Mouse (Mus musculus) cerebellum, adult 9-10 months (tissue): ENCODE data around the gene Gm38431.
A peak's percentile ranks its signal among the peaks of the same experiment; 100 is the strongest.
"Not testable (repeated sequence)": the region's sequence is repeated elsewhere in the genome, so short reads cannot be mapped to it uniquely, and the experiment has no call there.

Source experiments
- DNase-seq: peaks from one replicate; pipeline ENCODE4 v3.0.0; 2022

Gm38431 gene

DNA sequence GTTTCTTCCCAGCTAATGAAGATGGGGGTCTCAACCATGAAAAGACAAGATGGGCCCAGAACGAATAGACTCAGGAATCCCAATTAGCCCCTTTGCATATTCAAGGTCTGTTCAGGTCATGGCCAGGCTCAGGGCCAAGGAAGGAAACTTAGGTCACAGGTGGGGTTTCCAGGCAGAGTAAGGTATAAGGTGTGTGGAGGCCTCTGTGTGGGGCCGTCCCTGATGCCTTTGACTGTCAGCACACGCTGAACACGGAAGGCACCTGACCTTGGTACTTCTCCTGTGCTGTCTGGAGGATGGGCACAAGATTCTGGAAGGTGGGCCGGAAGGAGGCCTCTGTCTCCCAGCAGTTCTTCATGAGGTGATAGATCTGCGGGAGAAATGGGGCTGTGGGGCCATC lies 13.0 kb upstream of the Gm38431 start:
- no peak for DNase-seq

DNA sequence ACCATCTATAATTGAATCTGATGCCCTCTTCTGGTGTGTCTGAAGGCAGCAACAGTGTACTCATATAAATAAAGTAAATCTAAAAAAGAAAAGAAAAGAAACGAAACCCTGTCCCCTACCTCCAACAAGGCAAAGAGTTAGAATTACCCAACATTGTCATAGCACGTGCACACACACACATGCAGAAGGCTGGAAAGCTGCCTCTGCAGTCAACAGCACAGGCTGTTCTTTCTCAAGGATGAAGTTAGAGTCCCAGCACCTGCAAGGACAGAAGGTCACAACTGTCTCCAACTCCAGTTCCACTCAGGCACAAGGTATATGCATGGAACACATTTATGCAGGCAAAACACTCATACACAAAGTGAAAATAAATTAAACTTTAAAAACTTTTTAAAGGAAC lies 10.3 kb upstream of the Gm38431 start:
- DNase-seq, result no peak

DNA sequence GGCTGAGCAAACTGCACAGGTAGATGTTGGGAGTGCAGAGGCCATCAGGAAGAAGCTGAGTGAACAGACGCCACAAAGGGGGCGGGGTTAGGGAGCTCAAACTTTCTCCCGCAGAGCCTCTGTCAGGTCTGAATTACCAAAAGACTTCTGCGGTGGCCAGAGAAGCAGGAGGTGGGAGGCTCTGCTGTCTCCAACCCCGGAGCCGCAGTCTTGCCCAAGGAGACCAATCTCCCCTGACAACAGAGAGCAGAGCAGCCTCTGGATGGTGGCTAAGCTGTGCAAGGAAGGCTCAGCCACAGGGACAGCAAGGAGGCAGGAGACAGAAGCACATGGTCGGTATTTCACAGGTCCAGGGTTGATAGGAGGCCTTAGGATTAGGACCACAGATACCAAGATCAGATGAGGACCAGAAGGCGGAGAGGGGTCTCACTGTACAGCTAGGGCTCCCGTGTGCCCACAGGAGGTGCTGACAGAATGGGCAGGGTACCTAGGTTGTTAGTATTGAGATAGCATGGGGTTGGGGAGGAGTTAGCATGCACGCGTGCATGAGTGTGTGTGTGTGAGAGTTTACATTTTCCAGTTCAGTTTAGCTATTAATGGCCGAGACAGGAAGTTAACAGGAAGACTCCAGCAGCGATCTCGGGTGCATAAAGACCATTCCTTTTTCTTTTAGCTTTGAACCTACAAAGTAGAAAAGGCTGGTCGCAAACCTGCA lies 8.8 kb upstream of the Gm38431 start:
- DNase-seq, result no peak

DNA sequence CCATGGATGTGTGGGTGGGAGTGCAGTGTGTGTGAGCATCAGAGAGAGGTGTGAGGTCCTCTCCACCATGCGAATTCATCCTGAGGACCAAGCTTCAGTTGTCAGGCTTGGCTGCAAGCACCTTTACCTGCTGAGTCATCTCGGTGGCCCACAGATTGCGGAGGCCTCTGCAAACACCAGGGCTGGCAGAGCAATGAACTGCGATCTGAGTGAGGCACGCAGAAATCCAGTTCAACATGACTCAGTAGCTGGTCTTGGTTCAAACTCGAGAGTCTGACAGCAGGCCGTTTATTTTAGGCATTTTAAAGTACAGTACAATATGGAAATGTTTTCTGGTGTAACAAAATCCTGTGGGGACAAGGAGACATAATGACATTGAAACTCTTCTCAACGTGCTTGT lies 6.0 kb upstream of the Gm38431 start:
- DNase-seq, result no peak

DNA sequence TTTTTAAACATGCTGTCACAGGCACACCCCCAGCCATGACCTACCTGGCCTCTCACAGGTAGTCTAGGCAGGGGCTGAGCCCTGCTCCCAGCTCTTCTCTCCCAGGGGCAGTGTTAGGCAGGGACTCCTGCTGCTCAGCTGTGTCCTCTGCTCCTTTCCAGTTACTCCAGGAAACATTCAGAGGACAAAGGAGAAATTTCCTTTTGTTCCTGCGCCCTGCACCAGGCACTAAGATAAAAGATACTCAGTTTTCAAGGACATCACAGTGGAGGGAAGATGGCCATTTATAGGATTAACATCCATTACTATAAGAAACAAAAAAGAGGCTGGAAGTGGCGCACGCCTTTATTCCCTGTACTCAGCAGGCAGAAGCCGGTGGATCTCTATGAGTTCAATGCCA lies 4.2 kb upstream of the Gm38431 start:
- DNase-seq, result no peak

DNA sequence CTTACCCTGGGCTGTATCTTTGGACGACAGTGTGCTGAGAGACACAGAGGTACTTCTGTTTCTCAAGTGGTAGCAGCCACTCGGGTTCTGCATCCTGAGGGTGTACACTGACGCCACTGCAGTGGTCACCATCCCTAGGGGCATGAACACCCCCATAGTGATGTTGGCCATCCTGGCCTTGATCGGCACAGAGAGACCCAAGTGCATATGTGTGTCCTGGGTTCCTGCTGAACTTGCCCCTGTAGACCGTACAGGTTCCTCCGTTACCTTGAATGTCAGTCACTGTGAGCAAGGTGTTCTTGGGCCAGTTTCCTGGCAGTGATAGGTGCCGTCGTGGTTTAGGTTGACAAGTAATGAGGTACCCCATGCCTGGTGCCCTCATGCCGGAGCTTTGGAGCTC lies 1.6 kb upstream of the Gm38431 start:
- peak; percentile 45 for DNase-seq

DNA sequence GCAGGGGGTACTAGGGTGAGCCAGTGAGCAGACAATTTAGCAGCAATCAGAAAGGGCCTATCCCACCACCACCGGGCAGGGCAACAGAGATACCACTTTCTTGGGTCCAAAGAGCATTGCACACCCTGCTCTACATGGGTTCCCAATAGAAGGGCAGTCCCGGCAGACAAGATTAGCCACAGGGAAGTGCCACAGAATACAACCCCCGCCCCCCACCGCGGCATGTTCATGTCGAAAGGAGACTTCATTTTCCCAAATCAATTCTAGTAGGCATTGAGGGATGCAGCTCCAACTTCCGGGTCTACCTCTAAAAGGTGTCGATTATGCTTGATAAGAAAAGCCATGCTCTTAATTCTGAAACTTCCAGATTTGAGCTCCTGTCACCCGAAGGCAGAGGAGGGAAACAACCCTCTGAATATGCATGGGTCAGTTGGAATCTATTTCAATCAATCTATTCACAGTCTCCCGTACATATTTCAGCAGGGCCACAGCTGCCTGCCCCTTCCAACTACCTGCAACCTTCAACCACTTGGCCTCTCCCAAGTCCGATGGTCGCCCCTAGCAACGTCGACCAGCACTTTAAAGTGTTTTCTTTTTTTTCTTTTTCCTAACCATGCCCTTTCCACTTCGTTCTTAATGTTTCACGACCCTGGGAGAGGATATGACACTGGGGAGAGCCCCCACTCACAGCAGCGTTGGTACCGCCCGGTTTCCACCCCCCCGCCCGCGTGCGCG lies 658 bp downstream of the Gm38431 start:
- peak; percentile 57 for DNase-seq

DNA sequence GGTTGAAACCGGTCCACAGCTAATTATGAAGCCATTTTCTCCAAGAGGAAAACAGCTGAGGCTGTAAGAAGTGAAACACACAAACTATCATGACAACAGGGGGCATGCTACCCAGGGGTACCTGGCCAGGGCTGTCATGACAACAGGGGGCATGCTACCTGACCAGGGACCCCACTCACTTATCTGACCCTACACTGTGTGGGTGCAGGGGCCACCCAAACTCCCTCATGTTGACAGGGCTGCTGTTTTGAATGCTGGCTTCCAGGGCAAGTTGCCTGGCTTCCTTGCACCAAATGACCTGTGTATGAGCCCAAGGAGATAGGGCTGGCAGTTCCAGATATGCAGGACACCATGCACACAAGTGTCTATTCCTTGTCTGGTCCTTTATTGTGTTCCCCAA lies 1.3 kb downstream of the Gm38431 start:
- DNase-seq, result peak; percentile 50

DNA sequence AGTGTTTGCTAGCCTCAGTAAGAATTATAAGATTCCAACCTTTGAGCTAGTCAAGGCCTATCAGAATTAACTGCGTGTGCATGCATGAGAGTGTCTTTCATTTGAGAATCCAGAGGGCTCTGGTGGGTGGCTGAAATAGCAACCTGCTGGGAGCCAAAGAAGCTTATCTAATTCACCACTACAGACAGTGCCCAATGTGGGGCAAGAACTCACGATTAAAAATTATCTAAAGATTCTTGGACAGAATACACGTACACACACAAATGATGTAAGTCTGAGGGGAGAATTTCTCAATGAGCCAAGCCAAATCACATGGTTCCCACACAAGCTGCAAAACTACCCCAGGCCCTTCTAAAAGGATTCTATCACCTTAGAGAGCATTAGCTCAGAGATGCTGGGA lies 8.5 kb downstream of the Gm38431 start:
- no peak for DNase-seq

DNA sequence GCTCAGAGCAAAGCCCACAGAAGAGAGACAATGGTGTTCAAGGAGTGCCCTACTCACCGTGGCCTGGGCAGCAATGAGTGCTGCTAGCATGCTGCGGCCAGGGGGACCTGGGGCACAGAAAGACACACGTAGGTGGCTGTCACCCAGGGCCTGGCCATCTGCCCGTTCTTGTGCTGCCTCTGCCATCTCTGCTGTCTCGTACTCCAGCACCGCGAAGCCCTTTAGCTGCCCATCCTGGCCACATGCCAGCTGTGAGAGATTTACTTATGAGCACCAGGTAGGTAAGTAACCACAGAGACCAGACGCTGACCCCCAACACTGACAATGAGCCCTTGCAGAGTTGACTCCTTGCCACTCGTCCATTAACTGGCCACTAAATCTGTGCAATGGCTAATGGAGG lies 10.7 kb downstream of the Gm38431 start:
- DNase-seq, result no peak

DNA sequence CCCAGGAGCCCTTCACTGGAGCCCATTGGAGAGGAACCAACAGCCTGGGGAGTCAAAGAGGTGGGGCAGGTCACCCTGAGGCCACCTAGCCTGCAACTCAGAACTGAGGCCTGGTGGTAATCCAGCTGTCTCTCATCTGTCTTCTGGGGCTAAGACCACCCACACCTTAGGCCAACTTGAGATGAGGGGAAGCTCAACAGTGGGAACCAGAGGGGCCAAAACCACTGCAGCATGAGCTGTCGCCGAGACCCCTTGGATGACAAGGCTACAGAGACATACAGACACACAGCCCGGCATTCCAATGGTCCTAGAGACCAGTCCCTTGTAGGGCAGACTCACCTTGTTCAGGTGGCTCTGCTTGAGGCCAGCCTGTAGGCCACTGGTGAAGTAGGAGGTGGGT lies 16.2 kb downstream of the Gm38431 start:
- no peak for DNase-seq

DNA sequence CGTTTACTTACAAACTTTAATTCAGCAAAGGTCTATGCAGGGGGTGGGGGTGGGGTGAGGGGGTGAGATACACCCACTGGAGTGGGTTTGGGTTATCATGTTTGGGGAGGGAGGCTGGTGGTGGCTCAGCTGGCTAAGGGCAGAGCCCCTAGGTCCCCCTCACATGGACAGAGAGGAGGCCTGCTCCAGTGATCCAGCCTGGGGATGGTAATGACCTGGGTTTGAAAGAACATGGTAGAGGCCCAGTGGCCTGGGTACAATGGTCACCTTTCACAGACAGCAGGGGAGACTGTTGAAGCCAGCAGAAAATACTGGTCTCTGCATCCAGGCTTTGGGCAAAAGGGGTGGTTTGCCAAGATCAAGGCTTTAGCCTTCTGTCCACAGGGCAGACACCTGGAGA lies 17.6 kb downstream of the Gm38431 start:
- DNase-seq, result no peak

DNA sequence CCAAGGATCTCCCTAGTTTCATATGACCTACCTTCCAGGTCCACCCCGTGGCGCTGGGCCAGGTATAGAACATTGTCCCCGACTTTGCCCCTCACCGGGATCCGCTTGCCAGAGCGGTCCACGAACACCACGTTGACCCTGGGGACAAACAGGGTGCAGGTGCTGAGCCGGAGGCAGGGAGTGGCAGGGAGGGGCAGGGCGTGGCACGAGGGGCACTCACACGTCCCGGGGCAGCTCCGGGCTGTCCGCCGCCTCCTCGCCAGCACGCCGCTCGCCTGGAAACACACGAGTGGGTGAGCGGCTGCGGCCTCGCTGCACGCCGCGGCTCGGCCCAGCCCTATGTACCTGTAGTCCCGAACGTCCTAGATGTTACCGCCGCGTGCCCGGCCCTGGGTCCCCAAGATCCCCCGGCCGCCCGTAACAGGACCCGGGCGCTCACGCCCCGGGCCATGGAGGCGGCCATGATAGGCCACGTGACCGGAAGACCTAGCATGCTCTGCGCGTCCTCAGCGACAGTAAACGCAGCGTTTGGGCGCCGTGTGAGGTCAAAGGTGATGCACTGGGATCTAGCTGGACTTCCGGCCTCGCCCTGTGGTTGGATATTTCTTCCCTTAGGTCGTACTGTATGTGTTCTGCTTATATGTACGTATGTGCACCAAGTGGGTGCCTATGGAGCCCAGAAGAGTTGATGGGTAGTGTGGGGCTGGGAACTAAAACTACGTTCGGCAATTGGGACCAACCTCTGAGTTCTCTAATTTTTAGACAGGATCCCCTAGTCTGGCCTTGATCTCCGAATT lies 18.6 kb downstream of the Gm38431 start, which contains the start of the genes Gm49373 and Fdx1l:
TSS of gene Gm49373 (minus strand) at position 53 of the 797 bp plus-strand sequence.
TSS of gene Fdx1l (minus strand) at position 571 of the 797 bp plus-strand sequence.
- peak; percentile 87 for DNase-seq

DNA sequence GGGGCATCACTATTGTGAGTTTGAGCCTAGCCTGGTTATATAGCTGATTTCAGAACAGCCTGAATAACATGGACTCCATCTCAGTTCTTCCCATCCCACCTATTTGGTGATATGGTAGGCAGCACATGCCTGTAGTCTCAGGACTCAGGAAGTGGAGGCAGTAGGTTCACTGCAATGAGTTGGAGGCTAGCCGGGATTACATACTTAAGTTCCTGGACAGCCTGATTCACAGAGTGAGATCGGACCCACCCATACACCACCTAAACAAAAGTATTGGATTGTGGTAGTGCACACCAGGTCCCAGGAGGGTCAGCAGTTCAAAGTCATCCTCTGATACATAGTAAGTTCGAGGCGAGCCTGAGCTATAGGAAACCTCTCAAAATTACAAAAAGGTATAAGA lies 19.2 kb downstream of the Gm38431 start:
- no peak for DNase-seq

DNA sequence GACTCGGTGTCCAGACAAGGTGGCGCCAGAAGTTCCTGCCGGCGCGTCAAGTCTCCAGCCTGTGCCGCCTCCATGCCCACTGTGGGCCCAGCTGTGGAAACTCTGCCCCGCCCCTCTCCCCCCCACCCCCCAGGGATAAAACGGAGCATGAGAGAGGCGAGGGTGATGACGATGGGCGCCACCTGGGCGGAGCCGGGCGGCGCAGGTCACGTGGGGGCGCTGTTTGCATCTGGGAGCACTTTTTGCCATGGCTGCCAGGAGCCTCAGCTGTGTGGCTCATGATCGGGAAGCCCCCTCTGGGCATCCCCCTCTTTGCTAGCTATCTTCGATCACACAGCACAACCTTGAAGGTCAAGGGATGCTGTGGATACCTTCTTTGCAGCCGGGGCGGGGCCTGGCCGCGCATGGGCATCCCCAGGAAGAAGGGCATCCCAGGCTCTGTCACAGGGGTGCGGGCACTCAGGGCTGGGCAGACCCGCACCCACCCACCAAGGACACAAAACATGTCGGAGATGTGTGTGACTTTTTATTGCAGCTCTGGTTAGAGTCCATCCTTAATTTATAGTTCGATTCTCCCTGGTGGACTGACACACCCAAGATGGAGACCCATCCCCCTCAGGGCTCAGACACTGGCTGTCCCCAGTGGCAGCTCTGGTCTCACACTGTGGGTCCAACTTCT lies 24.7 kb downstream of the Gm38431 start, which contains the start of gene Zglp1:
TSS of gene Zglp1 (minus strand) at position 88 of the 679 bp plus-strand sequence.
- no peak for DNase-seq

DNA sequence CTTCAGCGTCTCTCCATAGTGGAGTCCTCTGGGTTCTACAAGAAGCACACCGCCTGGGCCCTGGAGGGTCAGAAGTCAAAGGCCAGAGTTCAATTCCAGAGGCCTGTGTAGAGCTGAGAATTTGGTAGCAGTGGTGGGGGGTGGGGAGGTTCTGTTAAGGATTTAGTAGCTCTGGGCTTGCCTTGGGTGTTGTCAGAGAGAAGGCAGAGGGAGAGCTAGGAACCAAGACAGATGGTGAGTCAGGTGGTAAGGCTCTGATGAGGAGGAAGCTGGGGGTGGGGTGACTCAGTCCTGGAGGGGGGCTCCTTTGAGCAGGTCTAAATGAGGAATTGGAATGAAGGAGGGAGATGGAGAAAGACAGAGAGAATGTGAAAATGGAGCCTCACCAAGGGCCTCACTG lies 28.9 kb downstream of the Gm38431 start:
- DNase-seq, result no peak

DNA sequence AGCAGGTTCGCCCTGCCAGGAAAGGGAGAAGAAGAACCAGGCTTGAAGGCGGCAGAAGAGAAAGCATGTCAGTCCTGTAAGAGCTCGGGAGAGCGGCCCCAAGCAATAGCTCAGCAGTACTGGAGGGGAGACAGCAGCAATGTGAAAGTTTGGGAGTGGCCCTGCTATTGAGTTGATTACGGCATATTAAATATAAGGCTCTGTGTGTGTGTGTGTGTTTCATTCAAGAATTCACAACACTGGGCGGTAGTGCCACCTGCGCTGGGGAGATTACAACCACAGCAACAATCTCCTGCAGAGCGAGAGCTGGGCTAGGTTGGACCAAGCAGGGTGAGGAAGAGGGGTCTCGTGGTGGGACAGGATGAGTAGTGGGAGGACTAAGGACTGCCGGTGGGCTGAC lies 40.2 kb downstream of the Gm38431 start:
- no peak for DNase-seq

DNA sequence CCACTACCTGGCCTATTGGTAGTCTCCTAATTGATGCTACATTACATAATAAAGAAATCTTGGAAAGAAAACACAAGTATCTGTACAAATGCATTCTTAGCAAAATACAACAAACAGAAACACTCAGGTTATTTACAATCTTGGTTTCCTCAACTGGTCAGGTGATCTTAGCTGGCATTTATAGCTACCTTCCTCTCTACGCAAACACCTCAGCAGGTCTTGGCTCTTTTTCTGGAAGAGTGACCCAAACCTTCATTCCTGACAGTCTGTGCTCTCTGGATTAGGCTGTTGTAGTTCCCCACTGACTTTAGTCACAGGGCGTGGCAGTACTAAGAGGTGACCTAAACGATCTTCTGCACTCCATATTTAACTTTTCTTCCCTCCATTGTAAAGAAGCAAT lies 46.6 kb downstream of the Gm38431 start:
- no peak for DNase-seq

DNA sequence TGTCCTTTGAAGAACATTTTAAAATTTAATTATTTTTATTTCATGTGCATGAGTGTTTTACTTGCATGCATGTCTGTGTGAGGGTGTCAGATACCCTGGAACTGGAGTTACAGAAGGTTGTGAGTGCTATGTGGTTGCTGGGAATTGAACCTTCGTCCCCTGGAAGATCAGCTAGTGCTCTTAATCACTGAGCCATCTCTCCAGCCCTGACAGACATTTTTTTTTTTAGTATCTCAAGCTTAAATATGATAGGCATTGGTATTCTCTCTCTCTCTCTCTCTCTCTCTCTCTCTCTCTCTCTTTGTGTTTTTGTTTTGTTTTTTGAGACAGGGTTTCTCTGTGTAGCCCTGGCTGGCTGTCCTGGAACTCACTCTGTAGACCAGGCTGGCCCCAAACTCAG lies 47.0 kb downstream of the Gm38431 start:
- DNase-seq, result not testable (repeated sequence)

DNA sequence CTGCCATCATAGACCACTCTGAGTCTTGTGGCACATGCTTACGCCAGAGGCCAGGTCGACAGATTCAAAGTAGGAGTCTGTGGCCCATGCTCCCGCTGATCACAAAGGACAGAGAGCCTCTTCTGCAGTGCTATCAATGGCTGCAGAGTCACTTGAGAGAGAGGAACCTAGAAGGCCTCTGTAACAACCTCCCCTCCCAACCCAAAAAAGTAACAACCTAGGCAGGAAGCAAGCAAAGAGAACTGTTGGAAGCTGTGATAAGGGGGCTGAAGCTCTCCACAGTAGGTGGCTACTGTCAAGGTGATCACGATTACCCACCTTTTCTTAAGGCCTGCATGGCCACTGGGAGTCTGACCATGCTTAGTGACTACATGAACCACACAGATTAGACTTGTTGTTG lies 48.2 kb downstream of the Gm38431 start:
- no peak for DNase-seq

DNA sequence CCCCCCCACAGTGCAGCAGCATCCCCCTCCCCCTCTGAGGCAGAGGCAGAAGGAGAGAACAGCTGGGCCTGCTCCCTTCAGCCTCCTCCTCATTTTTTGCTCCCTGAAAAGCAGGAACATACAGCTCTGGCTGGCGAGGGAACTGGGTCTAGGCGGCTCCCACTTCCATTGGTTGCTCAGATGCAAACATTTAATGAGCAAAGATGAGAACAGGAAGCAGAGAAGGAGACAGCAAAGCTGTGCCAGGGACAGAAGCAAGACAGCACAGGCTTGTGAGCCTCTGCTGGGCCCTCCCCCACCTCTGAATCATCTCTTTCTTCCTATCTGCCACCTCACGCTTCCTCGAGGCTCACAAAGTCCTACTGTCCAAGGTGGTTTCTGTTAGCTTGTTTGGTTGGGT lies 50.5 kb downstream of the Gm38431 start:
- no peak for DNase-seq

DNA sequence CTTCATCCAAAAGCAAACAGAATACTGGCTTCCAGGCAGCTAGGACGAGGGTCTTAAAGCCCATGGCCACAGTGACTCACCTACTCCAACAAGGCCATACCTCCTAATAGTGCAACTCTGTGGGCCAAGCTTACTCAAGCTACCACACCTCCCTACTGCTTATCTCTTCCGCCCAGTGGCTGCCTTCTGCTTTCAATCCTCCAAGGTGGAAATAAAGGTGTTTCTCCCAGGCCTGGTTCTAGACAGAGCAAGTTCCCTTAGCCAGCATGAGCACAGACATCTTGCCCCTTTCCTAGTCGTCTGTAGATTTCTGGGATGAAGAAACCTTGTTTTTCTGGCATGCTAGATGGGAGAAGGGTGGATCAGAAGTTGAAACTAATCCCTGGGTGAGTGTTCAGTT lies 52.0 kb downstream of the Gm38431 start:
- DNase-seq, result no peak

DNA sequence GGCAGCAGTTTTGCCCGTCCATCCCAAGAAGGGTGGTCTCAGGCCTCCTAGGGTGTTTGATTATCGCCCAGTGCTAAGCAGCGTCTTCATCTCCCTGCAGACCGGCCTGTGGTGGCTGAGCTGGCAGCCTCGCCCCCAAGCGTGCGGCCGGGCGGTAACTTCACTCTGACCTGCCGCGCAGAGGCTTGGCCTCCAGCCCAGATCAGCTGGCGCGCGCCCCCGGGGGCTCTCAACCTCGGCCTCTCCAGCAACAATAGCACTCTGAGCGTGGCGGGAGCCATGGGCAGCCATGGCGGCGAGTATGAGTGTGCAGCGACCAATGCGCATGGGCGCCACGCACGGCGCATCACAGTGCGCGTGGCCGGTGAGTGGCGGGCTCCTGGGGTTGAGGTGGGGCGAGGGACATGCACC lies 54.3 kb downstream of the Gm38431 start:
- no peak for DNase-seq
